Mouse (Mus musculus) bone marrow, adult 2 months (tissue): ENCODE data around the gene Fer. TPM values are rescaled to one million over a fixed set of nuclear protein-coding genes. Genes with fewer than 3 reads are reported as not detected.

Source experiments
- H3K27ac ChIP-seq: fragments of 200-500 bp; 2 replicates; pipeline ENCODE4 v1.5.1; 2012; ENCODE audit warnings: low read depth, mild to moderate bottlenecking, control low read depth, inconsistent platforms, low read length; ENCODE audit not compliant: control insufficient read depth, poor library complexity, insufficient read depth
- H3K4me1 ChIP-seq: fragments of 200-500 bp; 2 replicates; pipeline ENCODE4 v1.6.1; 2011; ENCODE audit warnings: low read length; ENCODE audit not compliant: control insufficient read depth, insufficient read depth
- H3K4me3 ChIP-seq: fragments of 200-500 bp; replicated peaks from 2 replicates; pipeline ENCODE3; 2011; ENCODE audit warnings: mild to moderate bottlenecking, low read depth, low read length, control low read depth; ENCODE audit not compliant: control insufficient read depth
- CTCF ChIP-seq: fragments of 200-500 bp; IDR thresholded peaks from 2 replicates; pipeline ENCODE4 v1.5.1; 2011; ENCODE audit warnings: low read length, control low read depth; ENCODE audit not compliant: control insufficient read depth, insufficient read depth
- POLR2A ChIP-seq: fragments of 200-500 bp; IDR thresholded peaks from 2 replicates; pipeline ENCODE4 v1.6.1; 2011; ENCODE audit warnings: low read depth, mild to moderate bottlenecking, control low read depth, low read length, borderline replicate concordance; ENCODE audit not compliant: control insufficient read depth
- WGBS: fragments of 180-500 bp; shearing (Covaris S2); methylation state at CpG from one replicate; pipeline ENCODE4 v1.1.7; 2018; 5-methylcytosine and 5-hydroxymethylcytosine counted together
- polyA plus RNA-seq: library from polyadenylated mRNA; stranded (reverse); fragments of >200 nt; gene quantifications from 2 replicates; pipeline ENCODE4 v1.2.4, GENCODE M21; 2011; ENCODE audit warnings: low replicate concordance; ENCODE audit not compliant: missing spikeins, insufficient read depth, insufficient read length

Gene Fer
- polyA plus RNA-seq, 1 experiment, result 4.9 TPM

DNA sequence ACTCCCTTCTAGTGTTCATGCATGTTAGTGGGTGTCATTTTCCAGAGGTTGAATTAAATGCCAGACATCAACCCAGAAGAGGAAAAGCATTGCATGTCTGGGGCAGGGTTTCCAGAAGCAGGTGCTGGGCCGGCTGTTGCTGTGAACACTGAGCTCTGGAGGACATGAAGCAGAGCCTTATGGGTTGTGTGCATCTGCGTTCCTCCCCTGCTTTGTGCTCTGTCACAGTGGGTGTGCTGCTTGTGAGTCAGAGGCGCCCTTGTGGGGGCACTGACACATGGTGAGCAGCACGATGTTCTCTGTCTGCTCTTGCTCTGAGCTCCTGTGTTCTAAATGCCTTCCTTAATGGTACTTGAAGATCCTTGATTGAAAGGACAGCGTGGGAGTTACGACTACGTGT is 182.5 kb downstream of the Fer start:
- Histone ChIP-seq H3K4me1 (no peaks in the 10 kb centered on the region), H3K27ac (no peak overlapping the region), H3K4me3 (no peak overlapping the region)
- TF ChIP-seq POLR2A (no peak), CTCF (no peak)
- 88% methylated on average over 7 of the region's 7 CpGs for WGBS

DNA sequence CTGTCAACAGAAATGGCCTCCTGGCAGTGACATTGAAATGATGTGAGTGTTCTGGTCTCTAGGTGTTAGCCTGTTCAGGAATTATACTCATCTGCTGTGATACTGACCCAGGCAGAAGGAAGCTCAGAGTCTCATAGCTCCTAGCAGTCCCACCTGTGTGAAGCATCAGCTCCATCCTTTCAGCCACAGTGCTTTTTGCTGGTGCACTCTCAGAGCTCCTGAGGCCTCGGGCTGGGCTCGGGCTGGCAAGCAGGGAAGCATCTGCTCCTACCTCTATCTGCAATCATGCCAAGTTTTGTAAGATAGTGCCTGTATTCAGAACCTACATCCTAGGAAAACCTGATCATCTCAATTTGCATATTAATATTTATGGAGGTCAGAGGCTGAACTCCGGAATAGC is 183.7 kb downstream of the Fer start:
- Histone ChIP-seq H3K27ac (no peak overlapping the region), H3K4me3 (no peak overlapping the region), H3K4me1 (no peaks in the 10 kb centered on the region)
- TF ChIP-seq POLR2A, result no peak
- no peak for TF ChIP-seq CTCF
- whole genome bisulfite sequencing, result 87% methylated on average over 3 of the region's 3 CpGs

DNA sequence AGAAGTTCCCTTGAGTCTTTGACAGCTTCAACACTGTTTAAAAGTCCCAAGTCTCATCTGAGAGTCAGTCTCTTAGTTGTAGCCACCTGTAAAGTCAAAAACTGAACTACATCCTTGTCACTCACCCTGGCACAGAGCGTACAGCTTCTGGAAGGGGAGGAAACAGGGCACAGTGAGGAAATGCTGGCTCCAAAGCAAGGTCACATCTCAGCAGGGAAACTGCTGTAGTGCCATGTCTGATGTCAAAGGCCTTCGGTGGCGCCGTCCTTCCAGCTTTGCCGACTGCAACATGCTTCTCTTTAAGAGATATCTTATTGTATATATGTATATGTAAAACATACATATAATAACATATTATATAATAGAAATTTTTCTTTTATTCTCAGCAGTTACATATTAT is 188.0 kb downstream of the Fer start:
- H3K27ac ChIP-seq, result no peak overlapping the region
- no peak overlapping the region for H3K4me3 ChIP-seq
- no peak for TF ChIP-seq POLR2A
- TF ChIP-seq CTCF, result no peak
- no peaks in the 10 kb centered on the region for H3K4me1 ChIP-seq
- 85% methylated on average over 5 of the region's 5 CpGs for WGBS

DNA sequence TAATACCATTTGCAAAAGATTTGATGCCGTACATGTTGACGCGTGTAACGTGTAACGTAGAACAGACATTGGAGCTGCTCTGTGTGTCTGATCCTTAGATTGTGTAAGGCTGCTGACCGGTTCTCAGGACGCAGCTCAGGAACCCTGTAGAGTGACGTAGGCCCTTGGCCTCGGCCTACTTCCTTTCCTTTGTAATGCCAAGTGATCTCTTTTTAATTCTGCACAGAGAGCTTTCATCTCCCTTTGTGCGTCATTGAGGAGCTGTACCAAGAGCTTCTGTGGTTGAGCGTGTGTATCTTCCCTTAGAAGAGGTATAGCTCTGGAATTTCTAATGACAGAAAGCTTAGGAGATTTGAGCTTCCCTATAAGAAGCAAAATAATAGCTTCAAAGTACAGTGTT is 190.8 kb downstream of the Fer start:
- no peak overlapping the region for H3K4me3 ChIP-seq
- H3K27ac ChIP-seq, result no peak overlapping the region
- H3K4me1 ChIP-seq, result no peaks in the 10 kb centered on the region
- 92% methylated on average over 11 of the region's 11 CpGs for WGBS
- no peak for TF ChIP-seq CTCF
- no peak for TF ChIP-seq POLR2A

DNA sequence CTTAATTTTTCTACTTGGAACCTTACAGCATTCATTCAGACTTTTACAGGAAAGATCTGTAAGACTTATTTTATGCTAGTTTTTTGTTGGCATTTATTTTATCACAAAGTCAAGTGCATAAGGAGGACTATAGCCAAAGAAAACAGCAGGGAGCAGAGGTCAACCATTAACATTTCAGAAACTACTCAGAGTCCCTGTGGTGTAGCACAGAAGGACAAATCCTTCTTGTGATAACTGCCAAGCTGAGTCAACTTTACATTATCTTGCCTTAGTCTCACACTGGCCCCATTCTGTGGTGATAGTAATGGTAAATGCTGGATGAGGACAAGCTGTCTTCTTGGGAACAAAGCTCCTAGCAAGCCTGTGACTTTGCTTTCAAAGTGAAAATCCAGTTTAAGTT is 197.7 kb downstream of the Fer start:
- TF ChIP-seq POLR2A, result no peak
- TF ChIP-seq CTCF, result no peak
- Histone ChIP-seq H3K4me3 (no peak overlapping the region), H3K4me1 (no peaks in the 10 kb centered on the region)

DNA sequence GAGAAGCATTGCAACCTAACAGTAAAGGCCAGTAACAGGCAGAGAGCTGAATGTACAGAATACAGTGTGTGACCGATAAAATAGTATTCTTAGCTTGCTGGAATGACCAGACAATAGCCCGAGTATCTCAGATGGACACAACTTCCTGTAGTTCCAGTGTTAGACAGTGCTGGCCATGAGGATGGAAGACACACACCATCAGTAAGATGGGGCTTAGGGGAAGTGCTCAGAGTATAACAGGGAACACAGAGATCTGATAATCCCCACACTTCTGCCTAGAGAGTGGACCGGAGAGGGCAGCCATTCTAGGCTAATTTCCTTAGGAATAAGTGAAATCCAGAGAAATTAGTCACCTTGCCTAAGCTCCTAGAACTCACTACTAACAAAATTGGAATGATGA is 202.4 kb downstream of the Fer start:
- Histone ChIP-seq H3K4me1 (no peaks in the 10 kb centered on the region), H3K4me3 (no peak overlapping the region), H3K27ac (no peak overlapping the region)
- TF ChIP-seq POLR2A, result no peak
- no peak for TF ChIP-seq CTCF
- 78% methylated on average over 3 of the region's 3 CpGs for WGBS

More for the DNA sequence above, 197.7 kb downstream of the Fer start:
- no peak overlapping the region for H3K27ac ChIP-seq

DNA sequence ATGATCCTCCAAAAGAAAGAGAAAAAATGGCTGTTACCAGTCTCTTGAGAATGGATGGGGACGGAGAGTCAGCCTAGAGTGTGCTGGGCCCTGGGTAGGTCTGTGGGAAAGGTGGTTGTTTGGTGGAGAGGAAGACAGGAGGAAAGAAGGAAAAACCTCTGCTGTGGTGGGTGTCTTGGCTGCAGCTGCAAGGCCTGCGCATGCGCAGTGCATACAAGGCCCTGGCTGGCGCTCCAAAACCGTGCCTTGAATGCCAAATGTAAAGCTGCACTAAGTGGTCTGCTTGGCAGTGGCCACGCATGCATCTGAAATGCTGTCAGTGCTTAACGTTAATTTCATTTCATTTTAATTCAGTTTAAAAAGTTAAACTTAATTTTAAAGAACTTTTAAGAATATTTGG is 214.5 kb downstream of the Fer start:
- no peak for TF ChIP-seq POLR2A
- TF ChIP-seq CTCF, result no peak
- WGBS, result 87% methylated on average over 7 of the region's 7 CpGs
- no peak overlapping the region for H3K27ac ChIP-seq

DNA sequence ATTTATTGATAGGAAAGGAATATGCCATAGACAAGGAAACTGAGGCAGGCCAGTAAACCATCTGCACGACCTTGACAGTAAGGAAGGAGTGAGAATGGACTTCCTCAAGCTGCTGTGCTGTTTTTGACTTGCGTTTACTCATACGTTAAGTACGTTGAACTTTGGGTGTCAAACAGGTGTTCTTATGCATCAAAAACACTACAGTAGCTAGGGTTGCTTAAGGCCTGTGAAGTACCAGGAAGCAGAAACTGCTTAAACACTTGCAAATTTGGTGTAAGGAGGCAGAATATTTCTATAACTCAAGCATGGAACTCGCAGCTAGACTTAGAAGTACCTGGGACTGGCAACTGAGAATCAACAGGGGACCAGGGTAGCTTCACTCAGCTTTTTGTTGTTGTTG is 221.9 kb downstream of the Fer start:
- peaks cover 1% of the 10 kb centered on the region; the same call in 1 of the 2 replicates for H3K4me1 ChIP-seq
- 85% methylated on average over 5 of the region's 5 CpGs for WGBS
- TF ChIP-seq CTCF, result no peak
- TF ChIP-seq POLR2A, result no peak
- no peak overlapping the region for H3K27ac ChIP-seq
- H3K4me3 ChIP-seq, result no peak overlapping the region

More for the DNA sequence above, 214.5 kb downstream of the Fer start:
- no peaks in the 10 kb centered on the region for H3K4me1 ChIP-seq
- no peak overlapping the region for H3K4me3 ChIP-seq

DNA sequence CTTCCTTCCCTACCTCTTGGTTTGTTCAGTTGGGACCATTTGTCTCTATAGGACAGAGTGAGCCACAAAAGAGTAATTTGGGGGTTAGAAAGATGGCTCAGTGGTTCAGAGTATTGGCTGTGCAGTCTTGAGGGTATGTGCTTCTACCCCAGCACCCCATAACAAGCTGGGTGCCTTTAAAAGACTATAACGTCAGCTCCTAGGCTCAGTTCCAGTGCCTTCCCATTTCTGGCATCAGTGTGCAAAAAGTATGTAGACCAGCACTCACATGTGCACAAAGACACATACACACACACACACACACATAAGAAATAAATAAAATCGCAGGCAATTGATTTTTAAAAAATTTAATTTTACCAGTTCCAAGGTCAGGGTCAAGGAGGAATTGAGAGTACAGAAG is 222.6 kb downstream of the Fer start:
- no peak for TF ChIP-seq CTCF
- no peak for TF ChIP-seq POLR2A
- Histone ChIP-seq H3K27ac (no peak overlapping the region), H3K4me3 (no peak overlapping the region), H3K4me1 (peaks cover 1% of the 10 kb centered on the region; the same call in 1 of the 2 replicates)
- 84% methylated on average over 2 of the region's 2 CpGs for WGBS
